Mouse (Mus musculus) kidney, embryonic 16.5 days (tissue): ENCODE measurements around the gene Clasrp. TPM values are rescaled to one million over a fixed set of nuclear protein-coding genes. Genes with fewer than 3 reads are reported as not detected.

Experiments used
- polyA plus RNA-seq: library from polyadenylated mRNA; unstranded; fragments of >200 nt; fragmentation: Nextera tagmentation; extraction: Ambion mirVana; gene quantifications from 2 replicates; pipeline ENCODE4 v1.2.1, GENCODE M21; 2015

Gene Clasrp
- polyA plus RNA-seq, 1 experiment from 2014 or later: 52.6 TPM

Other genes starting within 250 kb of the Clasrp start
- gene Cd3eap, start 245.0 kb downstream of the Clasrp start, polyA plus RNA-seq: 25.0 and 27.7 TPM in 2 replicates
- gene Ppp1r13l, start 244.7 kb downstream of the Clasrp start, polyA plus RNA-seq: 3.3 and 4.0 TPM in 2 replicates
- gene Ercc2, start 222.5 kb downstream of the Clasrp start, polyA plus RNA-seq: 16.7 and 19.0 TPM in 2 replicates
- 7.0 and 8.5 TPM in 2 replicates for gene Klc3, start 200.4 kb downstream of the Clasrp start, polyA plus RNA-seq
- 18.6 and 28.2 TPM in 2 replicates for gene Ckm, start 199.7 kb downstream of the Clasrp start, polyA plus RNA-seq
- 6.8 and 6.9 TPM in 2 replicates for gene Mark4, start 145.7 kb downstream of the Clasrp start, polyA plus RNA-seq
- 2.9 and 3.8 TPM in 2 replicates for gene Exoc3l2, start 141.2 kb downstream of the Clasrp start, polyA plus RNA-seq
- gene Bloc1s3, start 96.1 kb downstream of the Clasrp start, polyA plus RNA-seq: 1.8 and 2.2 TPM in 2 replicates
- 89.7 and 94.2 TPM in 2 replicates for gene Trappc6a, start 96.1 kb downstream of the Clasrp start, polyA plus RNA-seq
- gene Nkpd1, start 86.6 kb downstream of the Clasrp start, polyA plus RNA-seq: 0.11 and 0.14 TPM in 2 replicates
- gene Ppp1r37, start 41.4 kb downstream of the Clasrp start, polyA plus RNA-seq: 21.9 and 23.9 TPM in 2 replicates
- gene Zfp296, start 27.2 kb downstream of the Clasrp start, polyA plus RNA-seq: 0.46 and 0.71 TPM in 2 replicates
- gene Gemin7, start 26.9 kb downstream of the Clasrp start, polyA plus RNA-seq: 169 and 183 TPM in 2 replicates
- 10.6 and 10.7 TPM in 2 replicates for gene Relb, start 25.0 kb upstream of the Clasrp start, polyA plus RNA-seq
- gene Clptm1, start 60.5 kb upstream of the Clasrp start, polyA plus RNA-seq: 90.9 and 94.6 TPM in 2 replicates
- 2.8 and 4.7 TPM in 2 replicates for gene Apoc2, start 73.5 kb upstream of the Clasrp start, polyA plus RNA-seq
- gene Gm44805, start 76.9 kb upstream of the Clasrp start, polyA plus RNA-seq: 1.1 TPM in 1 of 2 replicates, not detected in the other
- gene Apoc4, start 77.0 kb upstream of the Clasrp start, polyA plus RNA-seq: 1.6 and 2.2 TPM in 2 replicates
- 13.4 and 16.1 TPM in 2 replicates for gene Apoc1, start 88.2 kb upstream of the Clasrp start, polyA plus RNA-seq
- 291 and 312 TPM in 2 replicates for gene Apoe, start 94.7 kb upstream of the Clasrp start, polyA plus RNA-seq
- gene Tomm40, start 111.0 kb upstream of the Clasrp start, polyA plus RNA-seq: 136 and 153 TPM in 2 replicates
- 150 and 157 TPM in 2 replicates for gene Nectin2, start 146.0 kb upstream of the Clasrp start, polyA plus RNA-seq
- 280 and 309 TPM in 2 replicates for gene Bcam, start 166.5 kb upstream of the Clasrp start, polyA plus RNA-seq
- gene Cblc, start 192.3 kb upstream of the Clasrp start, polyA plus RNA-seq: 9.4 and 12.2 TPM in 2 replicates
- 3.3 and 3.9 TPM in 2 replicates for gene Bcl3, start 218.3 kb upstream of the Clasrp start, polyA plus RNA-seq
- gene Gm19345, start 247.5 kb upstream of the Clasrp start, polyA plus RNA-seq: not detected in 2 replicates